Mouse (Mus musculus) left cerebral cortex, adult 18-20 months (tissue): ENCODE data around the gene Eef1akmt4. TPM values are rescaled to one million over a fixed set of nuclear protein-coding genes. Genes with fewer than 3 reads are reported as not detected.
"Not testable (repeated sequence)": the region's sequence is repeated elsewhere in the genome, so short reads cannot be mapped to it uniquely, and the experiment has no call there.

ENCODE experiments used
- DNase-seq, 2 experiments: peaks; one replicate each; pipeline ENCODE4 v3.0.0; 2021 to 2022; ENCODE audit warnings: low spot score in 2 of 2, mixed read lengths in 1 of 2
- microRNA-seq, 2 experiments: library from miRNA; unstranded; fragments of <30 nt; microRNA quantifications; one replicate each; pipeline ENCODE4 v1.2.0; 2021
- total RNA-seq, 2 experiments: library from RNA; stranded (reverse); gene quantifications; 2 replicates each; pipeline ENCODE4 v1.2.3; 2021

Eef1akmt4 gene
- total RNA-seq, 2 experiments from 2014 or later: 1.9 to 2.9 TPM

- DNase-seq: peak; percentile 53 to 70
Observed at GRCm38 (mm10) chr16:20621991-20622685, 10.7 kb downstream of the Eef1akmt4 start.

GRCm38 (mm10) chr16:20623211-20623610 lies 11.8 kb downstream of the Eef1akmt4 start:
- no peak for DNase-seq

GRCm38 (mm10) chr16:20628871-20629391 lies 17.5 kb downstream of the Eef1akmt4 start:
- DNase-seq: peak; percentile 44 to 55

DNA sequence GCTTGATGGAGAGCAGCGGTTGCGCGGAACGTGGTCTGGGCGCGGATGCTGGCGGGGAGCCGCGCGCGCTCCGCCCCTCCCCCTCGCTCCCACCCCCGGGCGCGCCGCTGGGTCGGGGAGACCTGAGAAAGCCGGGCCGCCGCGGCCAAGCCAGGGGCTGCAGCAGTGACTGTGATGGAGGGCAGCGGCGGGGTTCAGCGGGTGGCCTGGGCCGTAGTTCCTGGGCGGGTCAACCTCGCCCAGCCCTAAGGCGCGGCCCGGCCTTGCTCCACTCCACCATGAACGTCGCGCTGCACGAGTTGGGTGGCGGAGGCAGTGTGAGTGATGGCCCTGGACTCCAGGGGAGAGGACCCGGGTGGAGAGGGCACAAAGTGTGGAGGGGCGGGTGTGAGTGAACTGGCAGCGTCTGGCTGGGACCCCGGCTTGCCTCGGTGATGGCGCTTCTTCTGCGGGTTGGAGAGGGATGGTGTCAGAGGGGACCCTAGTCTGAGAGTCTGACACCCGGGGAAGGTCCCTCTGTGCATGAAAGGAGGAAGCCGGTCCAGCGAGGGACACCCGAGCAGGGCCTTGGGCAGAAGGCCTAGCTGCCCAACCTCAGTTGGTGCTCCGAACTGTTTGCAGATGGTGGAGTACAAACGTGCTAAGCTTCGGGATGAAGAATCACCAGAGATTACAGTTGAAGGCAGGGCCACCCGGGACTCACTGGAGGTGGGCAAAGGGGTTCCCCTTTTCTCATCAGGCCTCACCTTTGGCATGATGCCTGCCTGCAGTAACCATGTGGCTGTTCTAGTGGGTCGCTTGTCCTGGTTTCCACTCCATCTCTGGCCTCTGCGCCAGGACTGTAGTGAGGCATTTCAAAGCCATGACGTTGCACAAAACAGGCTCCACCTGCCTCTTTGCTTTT lies 18.6 kb downstream of the Eef1akmt4 start, which contains the start of gene Ece2:
Ece2 (plus strand) TSS at position 98 of the 904 bp plus-strand sequence.
- peak in 1 of 2 experiments; percentile 22 for DNase-seq

- DNase-seq: no peak
Observed at GRCm38 (mm10) chr16:20637410-20637809, 26.0 kb downstream of the Eef1akmt4 start.

GRCm38 (mm10) chr16:20638367-20638766 lies 27.0 kb downstream of the Eef1akmt4 start:
- DNase-seq: peak; percentile 15 to 27

DNA sequence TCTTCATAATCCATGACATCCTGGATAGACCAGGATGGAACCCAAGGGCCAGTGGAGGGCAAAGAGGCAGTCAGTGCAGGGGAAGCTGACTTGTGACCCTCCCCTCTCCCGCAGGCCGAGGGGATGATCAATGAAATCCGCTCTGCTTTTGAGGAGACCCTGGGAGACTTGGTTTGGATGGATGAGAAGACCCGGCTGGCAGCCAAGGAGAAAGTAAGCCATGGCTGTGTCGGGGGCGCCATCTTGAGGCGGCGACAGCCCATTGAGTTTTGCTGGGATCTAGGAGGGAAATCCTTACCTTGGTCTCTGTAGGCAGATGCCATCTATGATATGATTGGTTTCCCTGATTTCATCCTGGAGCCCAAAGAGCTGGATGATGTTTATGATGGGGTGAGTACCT lies 30.8 kb downstream of the Eef1akmt4 start:
- peak; percentile 81 for DNase-seq

- no peak for DNase-seq
Observed at GRCm38 (mm10) chr16:20643911-20644310, 32.5 kb downstream of the Eef1akmt4 start.

DNA sequence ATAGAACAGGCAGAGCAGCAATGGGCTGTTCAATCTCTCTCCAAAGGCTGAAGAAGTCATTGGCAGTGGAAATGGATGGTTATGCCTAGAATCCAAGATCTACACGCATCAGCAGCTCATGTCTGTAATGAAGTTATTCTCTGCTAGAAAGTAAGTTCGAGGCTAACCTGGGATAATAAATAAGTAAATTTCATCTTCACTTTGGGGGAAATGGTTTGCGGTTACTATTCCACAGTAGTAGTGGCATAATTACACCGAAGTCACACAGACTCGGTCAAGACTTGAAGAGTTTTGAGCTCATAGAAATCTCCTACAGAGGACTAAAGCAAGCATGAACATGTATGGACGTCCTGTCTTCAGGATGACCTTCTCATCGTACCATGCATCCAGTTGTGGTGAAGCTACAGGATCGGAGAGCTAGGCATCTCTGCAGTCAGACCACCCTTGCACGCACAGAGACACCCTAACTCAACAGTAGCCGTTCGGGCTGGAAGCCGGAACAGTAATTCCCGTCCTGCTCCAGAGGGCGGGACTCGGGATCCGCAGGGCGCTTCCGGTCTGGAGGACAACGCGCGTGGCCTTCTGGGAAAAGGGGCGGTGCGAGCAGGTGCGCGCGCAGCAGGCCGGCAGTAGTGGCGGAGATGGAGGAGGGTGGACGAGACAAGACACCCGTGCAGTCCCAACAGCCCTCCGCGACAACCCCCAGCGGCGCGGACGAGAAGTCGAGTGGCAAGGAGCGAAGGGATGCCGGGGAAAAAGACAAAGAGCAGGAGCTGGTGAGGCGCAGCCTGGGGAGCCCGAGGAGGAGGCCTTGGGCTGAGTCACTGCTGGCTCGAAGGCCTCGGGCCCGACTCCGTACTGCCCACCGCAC lies 39.9 kb downstream of the Eef1akmt4 start, which contains the start of gene Psmd2:
Psmd2 (plus strand) TSS at position 577 of the 871 bp plus-strand sequence.
- peak; percentile 98 to 99 for DNase-seq

DNA sequence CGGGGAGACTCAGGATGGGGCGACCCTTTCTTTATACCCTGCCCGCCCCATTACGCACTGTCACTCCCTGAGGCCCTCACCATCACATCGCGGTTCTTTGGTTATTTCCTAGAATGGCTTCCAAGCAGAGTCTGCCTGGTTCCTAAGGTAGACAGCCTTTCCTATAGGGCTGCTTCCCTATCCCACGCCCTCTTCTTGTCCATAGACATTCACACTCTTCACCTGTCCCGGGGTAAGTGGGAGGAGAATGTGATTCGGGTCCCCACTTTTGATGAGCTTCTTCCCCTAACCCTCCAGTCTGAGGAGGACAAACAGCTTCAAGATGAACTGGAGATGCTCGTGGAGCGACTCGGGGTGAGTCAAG lies 40.5 kb downstream of the Eef1akmt4 start:
- no peak for DNase-seq

DNA sequence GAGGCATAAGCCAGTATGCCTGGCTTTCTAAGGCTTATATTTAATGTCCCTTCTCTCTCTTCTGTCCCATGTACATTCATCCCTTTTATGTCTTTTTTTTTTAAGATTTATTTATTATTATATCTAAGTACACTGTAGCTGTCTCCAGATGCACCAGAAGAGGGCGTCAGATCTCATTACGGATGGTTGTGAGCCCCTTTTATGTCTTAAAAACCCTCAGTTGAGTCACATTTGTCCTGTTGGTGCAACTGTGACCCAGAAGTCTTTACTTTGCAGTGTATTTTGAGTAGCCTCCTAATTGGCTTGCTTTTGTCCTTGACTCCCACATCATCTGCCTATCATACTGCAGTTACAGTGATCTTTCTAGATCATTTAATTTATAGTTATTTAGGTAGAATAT lies 41.9 kb downstream of the Eef1akmt4 start:
- DNase-seq: no peak

DNA sequence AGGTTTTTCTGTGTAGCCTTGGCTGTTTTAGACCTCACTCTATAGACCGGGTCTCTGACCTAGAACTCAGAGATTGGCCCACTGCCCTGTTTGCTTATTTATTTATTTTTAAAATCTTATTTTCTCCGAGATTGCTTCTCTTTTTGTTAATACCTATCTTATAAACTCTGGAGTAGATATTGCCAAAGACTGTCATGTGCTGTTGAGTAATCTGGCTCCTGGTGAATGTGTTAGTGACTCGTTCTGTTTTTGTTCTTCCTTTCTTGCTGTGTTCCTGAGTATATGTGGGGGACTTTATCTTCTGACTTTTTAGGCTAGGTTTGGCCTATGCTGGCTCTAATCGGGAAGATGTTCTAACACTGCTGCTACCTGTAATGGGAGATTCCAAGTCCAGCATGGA lies 46.3 kb downstream of the Eef1akmt4 start:
- no peak for DNase-seq

DNA sequence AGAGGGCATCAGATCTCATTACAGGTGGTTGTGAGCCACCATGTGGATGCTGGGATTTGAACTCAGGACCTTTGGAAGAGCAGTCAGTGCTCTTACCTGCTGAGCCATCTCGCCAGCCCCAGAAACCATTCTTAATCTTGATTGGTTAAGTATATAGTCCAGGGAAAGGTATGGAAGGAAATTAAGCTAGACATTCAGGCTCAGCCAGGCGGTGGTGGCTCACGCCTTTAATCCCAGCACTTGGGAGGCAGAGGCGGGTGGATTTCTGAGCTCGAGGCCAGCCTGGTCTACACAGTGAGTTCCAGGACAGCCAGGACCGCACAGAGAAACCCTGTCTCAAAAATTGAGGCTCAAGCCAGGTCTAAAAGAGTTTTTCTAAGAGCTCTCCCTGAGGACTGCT lies 56.6 kb downstream of the Eef1akmt4 start, which contains the start of gene Eif4g1:
Eif4g1 (plus strand) TSS at position 301 of the 400 bp plus-strand sequence.
- not testable (repeated sequence) for DNase-seq

Small RNA genes lying within 50 kb of the gene (microRNA-seq; reads per million reads assigned to microRNA genes)
- gene Mir1224: 608 to 719 reads per million in 2 experiments

Other genes with a start within 250 kb of the Eef1akmt4 start
- 100 to 1,000 TPM; 208 to 216 TPM for gene Abcc5, start 185.2 kb upstream of the Eef1akmt4 start, total RNA-seq
- 10 to 100 TPM; 55.8 to 65.4 TPM for gene Eif2b5, start 112.8 kb upstream of the Eef1akmt4 start, total RNA-seq
- gene Dvl3, start 94.6 kb upstream of the Eef1akmt4 start, total RNA-seq: 10 to 100 TPM; 57.0 to 57.5 TPM
- 100 to 1,000 TPM; 826 to 873 TPM for gene Ap2m1, start 76.1 kb upstream of the Eef1akmt4 start, total RNA-seq
- gene Abcf3, start 63.0 kb upstream of the Eef1akmt4 start, total RNA-seq: 100 to 1,000 TPM; 100 to 120 TPM
- gene Vwa5b2, start 22.1 kb upstream of the Eef1akmt4 start, total RNA-seq: 10 to 100 TPM; 50.1 to 62.9 TPM
- not detected for gene Gm49333, start within 50 bp of the Eef1akmt4 start, total RNA-seq
- 10 to 100 TPM; 11.7 to 13.4 TPM for gene Alg3, start 142 bp downstream of the Eef1akmt4 start, total RNA-seq
- gene Camk2n2, start 9.7 kb downstream of the Eef1akmt4 start, total RNA-seq: 100 to 1,000 TPM; 189 to 201 TPM
- gene Ece2, start 18.2 kb downstream of the Eef1akmt4 start, total RNA-seq: 10 to 100 TPM; 23.7 to 27.6 TPM
- gene Psmd2, start 40.1 kb downstream of the Eef1akmt4 start, total RNA-seq: 100 to 1,000 TPM; 223 to 226 TPM
- 100 to 1,000 TPM; 262 to 265 TPM for gene Eif4g1, start 56.7 kb downstream of the Eef1akmt4 start, total RNA-seq
- 100 to 1,000 TPM; 320 to 327 TPM for gene Fam131a, start 81.6 kb downstream of the Eef1akmt4 start, total RNA-seq
- 10 to 100 TPM; 27.6 to 30.2 TPM for gene Polr2h, start 106.1 kb downstream of the Eef1akmt4 start, total RNA-seq
- gene Clcn2, start 106.2 kb downstream of the Eef1akmt4 start, total RNA-seq: 10 to 100 TPM; 54.8 to 67.2 TPM
- gene Chrd, start 121.5 kb downstream of the Eef1akmt4 start, total RNA-seq: 10 to 100 TPM; 39.9 to 47.0 TPM
- gene Thpo, start 122.9 kb downstream of the Eef1akmt4 start, total RNA-seq: 1 to 10 TPM; 3.7 to 6.0 TPM